Mouse (Mus musculus) liver, postnatal 0 days (tissue): ENCODE results near the gene Sertad2. TPM values are rescaled to one million over a fixed set of nuclear protein-coding genes. Genes with fewer than 3 reads are reported as not detected.

ENCODE experiments used
- ATAC-seq: fragments of 200-750 bp; cut with Nextera tagmentation; 2 replicates; pipeline ENCODE4 v1.8.0; 2017; ENCODE audit warnings: mild to moderate bottlenecking, moderate library complexity
- DNase-seq: peaks from one replicate; pipeline ENCODE4 v3.0.0-alpha.2; 2016
- H3K27ac ChIP-seq: fragments of 300-500 bp; sonication (generic); 2 replicates; pipeline ENCODE4 v1.5.1; 2014; ENCODE audit warnings: antibody characterized with exemption, moderate library complexity, mild to moderate bottlenecking, low read depth
- H3K27me3 ChIP-seq: fragments of 300-500 bp; sonication (generic); 2 replicates; pipeline ENCODE4 v1.6.1; 2014; ENCODE audit warnings: low read length, control low read depth, mixed read lengths; ENCODE audit not compliant: insufficient read depth
- H3K36me3 ChIP-seq: fragments of 300-500 bp; sonication (generic); replicated peaks from 2 replicates; pipeline ENCODE4 v1.6.1; 2014; ENCODE audit warnings: mild to moderate bottlenecking, control low read depth, low read length, moderate library complexity, mixed read lengths; ENCODE audit not compliant: insufficient read depth
- H3K4me1 ChIP-seq: fragments of 300-500 bp; sonication (generic); 2 replicates; pipeline ENCODE4 v1.6.1; 2014; ENCODE audit warnings: antibody characterized with exemption, mild to moderate bottlenecking, control low read depth; ENCODE audit not compliant: insufficient read depth
- H3K4me2 ChIP-seq: fragments of 300-500 bp; sonication (generic); 2 replicates; pipeline ENCODE4 v1.6.1; 2014; ENCODE audit warnings: low read depth, mild to moderate bottlenecking, low read length, moderate library complexity, mixed read lengths
- H3K4me3 ChIP-seq: fragments of 300-500 bp; sonication (generic); 2 replicates; pipeline ENCODE4 v1.5.1; 2014; ENCODE audit warnings: low read depth, low read length
- H3K9ac ChIP-seq: fragments of 300-500 bp; sonication (generic); replicated peaks from 2 replicates; pipeline ENCODE4 v1.6.1; 2014; ENCODE audit warnings: mild to moderate bottlenecking, moderate library complexity
- H3K9me3 ChIP-seq: fragments of 300-500 bp; sonication (generic); 2 replicates; pipeline ENCODE4 v1.6.1; 2016; ENCODE audit warnings: mild to moderate bottlenecking, control low read depth, low read length, mixed read lengths
- CTCF ChIP-seq: sonication (generic); IDR thresholded peaks from 2 replicates; pipeline ENCODE4 v1.5.1; 2016; ENCODE audit warnings: antibody characterized with exemption, low read depth
- EP300 ChIP-seq: IDR thresholded peaks from 2 replicates; pipeline ENCODE4 v1.6.1; 2016; ENCODE audit warnings: antibody characterized with exemption, low read depth, mild to moderate bottlenecking
- WGBS: fragments of 180-500 bp; shearing (Covaris S2); extraction: QIAGEN DNeasy Blood & Tissue Kit; methylation state at CpG from one replicate; pipeline ENCODE4 v1.1.7; 2014; ENCODE audit not compliant: insufficient replicate concordance; 5-methylcytosine and 5-hydroxymethylcytosine counted together
- polyA plus RNA-seq: library from polyadenylated mRNA; unstranded; fragments of >200 nt; fragmentation: Nextera tagmentation; extraction: Ambion mirVana; gene quantifications from 2 replicates; pipeline ENCODE4 v1.2.1, GENCODE M21; 2015

The Sertad2 gene
- polyA plus RNA-seq, 1 experiment from 2014 or later = 24.0 TPM

DNA sequence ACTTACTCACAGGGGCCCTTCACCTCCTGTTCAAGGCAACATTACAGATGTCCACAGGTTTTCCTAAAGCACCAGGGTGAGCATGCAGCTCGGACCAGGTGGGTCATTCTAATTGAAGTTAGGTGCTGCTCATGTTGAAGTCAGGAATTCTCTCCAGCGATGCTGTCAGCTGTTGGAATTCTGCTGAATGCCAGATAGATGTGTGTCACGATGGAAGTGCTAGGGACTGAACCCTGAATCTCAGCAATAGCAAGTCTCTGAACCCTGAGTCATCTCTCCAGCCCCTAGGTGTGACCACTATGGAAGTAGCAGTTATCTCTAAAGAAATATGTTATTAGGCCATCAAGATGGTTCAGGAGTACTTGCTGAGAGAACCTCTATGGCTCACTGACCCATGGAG, 102.5 kb downstream of the Sertad2 start:
- 81% methylated on average over 3 of the region's 3 CpGs for WGBS
- DNase-seq (no peak), ATAC-seq (no peak)
- H3K9me3 ChIP-seq = no peaks in the 10 kb centered on the region
- no peak overlapping the region for H3K4me3 ChIP-seq
- TF ChIP-seq CTCF (no peak), EP300 (no peak)
- no peaks in the 10 kb centered on the region for H3K27me3 ChIP-seq
- no peak overlapping the region for H3K27ac ChIP-seq
- peaks cover 21% of the 10 kb centered on the region for H3K36me3 ChIP-seq
- H3K4me2 ChIP-seq = no peak overlapping the region
- peaks cover 13% of the 10 kb centered on the region for H3K4me1 ChIP-seq
- no peak overlapping the region for H3K9ac ChIP-seq

DNA sequence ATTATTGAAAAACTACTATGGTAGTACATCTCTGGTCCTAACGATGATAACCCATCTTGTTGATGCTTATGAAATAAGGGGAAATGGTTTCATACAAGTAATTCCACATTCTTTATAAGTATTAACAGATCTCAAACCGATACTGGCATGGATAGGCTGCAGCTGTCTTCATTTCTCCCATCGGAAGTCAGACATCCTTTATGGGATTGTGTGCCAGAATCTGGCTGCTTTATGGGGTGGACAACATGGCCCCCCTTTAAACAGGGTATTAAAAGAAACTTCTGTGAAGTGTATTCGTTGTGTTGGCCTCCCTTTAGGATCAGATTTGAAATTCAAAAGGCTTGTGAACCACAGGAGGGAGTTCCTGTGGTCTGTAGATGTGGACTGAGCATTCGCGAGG, 103.1 kb downstream of the Sertad2 start:
- 78% methylated on average over 6 of the region's 6 CpGs for WGBS
- Histone ChIP-seq H3K27me3 (no peaks in the 10 kb centered on the region), H3K9ac (no peak overlapping the region), H3K27ac (no peak overlapping the region), H3K4me3 (no peak overlapping the region), H3K36me3 (peaks cover 26% of the 10 kb centered on the region), H3K9me3 (no peaks in the 10 kb centered on the region), H3K4me1 (peaks cover 12% of the 10 kb centered on the region), H3K4me2 (no peak overlapping the region)
- TF ChIP-seq CTCF = no peak
- no peak for TF ChIP-seq EP300
- no peak for DNase-seq
- ATAC-seq = no peak

DNA sequence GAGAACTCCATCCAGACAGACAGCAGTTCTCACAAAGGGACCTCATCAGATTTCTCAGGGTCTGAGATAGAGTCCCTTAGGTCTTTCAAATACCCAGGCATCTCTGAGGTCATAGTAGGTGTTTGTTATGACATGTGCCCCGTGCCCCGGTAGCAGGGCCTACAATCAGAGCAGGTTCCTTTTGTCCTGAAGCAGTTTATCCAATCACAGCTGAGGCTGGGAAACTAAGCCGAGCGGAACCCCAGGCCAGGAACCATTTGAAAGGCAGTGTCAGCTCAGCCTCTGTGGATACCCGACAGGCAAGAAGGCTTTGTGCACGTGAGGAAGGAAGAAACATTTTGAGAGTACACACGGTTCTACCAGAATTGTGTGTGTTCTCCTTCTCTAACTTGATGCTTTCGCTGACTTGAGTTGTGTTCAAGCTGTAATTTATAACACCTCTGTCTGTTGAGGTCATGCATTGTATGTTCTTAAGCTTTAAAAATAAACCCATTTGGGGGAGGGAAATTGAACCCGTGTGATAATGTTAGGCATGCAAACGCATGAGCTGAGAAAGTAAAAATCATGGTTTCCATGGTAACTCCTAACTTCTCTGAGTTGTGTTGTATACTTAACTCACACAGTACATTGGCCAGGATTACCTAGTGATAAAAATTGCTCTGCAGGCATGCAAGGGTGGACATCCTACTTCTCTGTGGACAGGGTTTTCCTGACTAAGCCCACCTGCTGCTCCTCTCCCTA, 104.1 kb downstream of the Sertad2 start:
- ATAC-seq (no peak), DNase-seq (no peak)
- H3K27me3 ChIP-seq = no peaks in the 10 kb centered on the region
- no peak overlapping the region for H3K4me3 ChIP-seq
- WGBS = 76% methylated on average over 10 of the region's 10 CpGs
- H3K36me3 ChIP-seq = peaks cover 26% of the 10 kb centered on the region
- no peak for TF ChIP-seq EP300
- no peak for TF ChIP-seq CTCF
- no peaks in the 10 kb centered on the region for H3K9me3 ChIP-seq
- H3K4me2 ChIP-seq = no peak overlapping the region
- H3K27ac ChIP-seq = no peak overlapping the region; the same call in 1 of the 2 replicates
- no peak overlapping the region for H3K9ac ChIP-seq
- peaks cover 10% of the 10 kb centered on the region for H3K4me1 ChIP-seq

DNA sequence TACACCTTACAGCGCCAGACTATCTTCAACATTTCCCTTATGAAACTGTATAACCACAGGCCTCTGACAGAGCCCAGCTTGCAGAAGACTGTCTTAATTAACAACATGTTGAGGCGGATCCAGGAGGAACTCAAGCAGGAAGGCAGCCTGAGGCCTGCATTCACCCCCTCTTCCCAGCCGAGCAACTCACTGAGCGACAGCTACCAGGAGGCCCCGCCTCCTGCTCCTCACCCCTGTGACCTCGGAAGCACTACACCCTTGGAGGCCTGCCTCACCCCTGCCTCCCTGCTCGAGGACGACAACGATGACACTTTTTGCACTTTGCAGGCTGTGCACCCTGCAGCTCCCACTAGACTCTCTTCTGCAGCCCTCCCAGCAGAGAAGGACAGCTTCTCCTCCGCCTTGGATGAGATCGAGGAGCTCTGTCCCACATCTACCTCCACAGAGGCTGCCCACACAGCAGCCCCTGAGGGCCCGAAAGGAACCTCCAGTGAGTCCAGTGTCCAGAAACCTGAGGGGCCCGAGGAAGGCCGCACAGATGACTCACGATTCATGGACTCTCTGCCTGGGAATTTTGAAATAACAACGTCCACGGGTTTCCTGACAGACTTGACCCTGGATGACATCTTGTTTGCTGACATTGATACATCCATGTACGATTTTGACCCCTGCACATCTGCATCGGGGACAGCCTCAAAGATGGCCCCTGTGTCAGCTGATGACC, 105.0 kb downstream of the Sertad2 start:
- Histone ChIP-seq H3K9me3 (no peaks in the 10 kb centered on the region), H3K27me3 (no peaks in the 10 kb centered on the region), H3K4me2 (no peak overlapping the region), H3K27ac (no peak overlapping the region; the same call in 1 of the 2 replicates), H3K9ac (no peak overlapping the region), H3K4me3 (no peak overlapping the region), H3K4me1 (peaks cover 10% of the 10 kb centered on the region), H3K36me3 (peaks cover 26% of the 10 kb centered on the region)
- ATAC-seq (peak; percentile 38; the same call in 1 of the 2 replicates), DNase-seq (no peak)
- 67% methylated on average over 19 of the region's 19 CpGs for WGBS
- TF ChIP-seq EP300 (no peak), CTCF (no peak)

DNA sequence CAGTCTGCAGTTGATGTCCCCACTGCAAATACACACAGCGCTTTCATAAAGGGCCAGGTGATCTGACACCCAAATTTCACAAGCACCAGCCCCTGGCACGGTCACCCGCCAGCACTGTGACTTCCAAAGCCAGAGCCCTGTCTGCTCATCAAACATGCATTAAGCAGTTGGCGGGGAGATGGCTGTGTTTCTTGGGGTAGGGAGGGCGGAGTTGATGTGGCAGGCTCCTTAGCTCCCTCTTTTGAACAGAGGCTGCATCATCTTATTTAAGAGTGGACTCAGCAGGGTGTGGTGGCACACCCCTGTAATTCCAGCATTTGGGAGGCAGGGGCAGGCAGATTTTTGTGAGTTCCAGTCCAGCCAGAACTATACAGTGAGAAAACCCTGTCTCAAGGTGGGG, 106.4 kb downstream of the Sertad2 start:
- peaks cover 10% of the 10 kb centered on the region for H3K4me1 ChIP-seq
- H3K27me3 ChIP-seq = no peaks in the 10 kb centered on the region
- DNase-seq (no peak), ATAC-seq (peak; percentile 57)
- 88% methylated on average over 5 of the region's 5 CpGs for WGBS
- no peak for TF ChIP-seq CTCF
- no peak for TF ChIP-seq EP300
- no peak overlapping the region for H3K4me2 ChIP-seq
- H3K27ac ChIP-seq = no peak overlapping the region
- H3K9me3 ChIP-seq = no peaks in the 10 kb centered on the region
- peaks cover 31% of the 10 kb centered on the region for H3K36me3 ChIP-seq
- H3K9ac ChIP-seq = no peak overlapping the region
- no peak overlapping the region for H3K4me3 ChIP-seq

DNA sequence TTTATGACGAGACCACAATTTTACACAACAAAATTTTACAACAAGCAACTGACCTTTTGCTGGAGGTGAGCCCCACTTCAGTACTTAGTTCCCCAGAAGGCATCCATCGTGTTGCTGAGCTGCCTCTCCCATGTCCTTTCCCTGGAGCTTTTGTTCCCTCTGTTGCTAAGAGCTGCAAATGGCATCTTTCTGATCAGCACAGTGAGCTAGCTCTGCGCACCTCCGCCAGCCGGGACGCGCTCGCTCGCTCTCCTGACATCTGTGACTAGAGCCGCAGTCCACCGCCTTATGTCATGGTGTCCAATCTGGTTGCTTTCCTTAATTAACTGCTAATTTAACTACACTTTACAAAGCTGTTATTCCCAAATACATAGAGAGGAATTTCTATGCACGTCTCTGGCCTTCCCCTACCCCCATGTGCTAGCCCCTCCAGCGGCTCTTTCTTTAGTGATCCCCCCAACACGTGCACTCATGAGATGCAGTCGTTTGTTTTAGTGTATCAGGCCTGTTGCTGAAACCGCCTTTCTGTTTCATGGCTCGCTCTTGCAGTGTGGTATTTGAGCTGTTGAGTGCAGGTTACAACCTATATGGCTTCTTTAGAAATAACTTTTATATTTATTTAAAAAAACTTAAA, 107.1 kb downstream of the Sertad2 start:
- 94% methylated on average over 17 of the region's 17 CpGs for WGBS
- Histone ChIP-seq H3K9me3 (no peaks in the 10 kb centered on the region), H3K27me3 (no peaks in the 10 kb centered on the region), H3K9ac (no peak overlapping the region), H3K36me3 (peaks cover 31% of the 10 kb centered on the region), H3K4me2 (no peak overlapping the region), H3K4me1 (peaks cover 10% of the 10 kb centered on the region), H3K27ac (no peak overlapping the region), H3K4me3 (no peak overlapping the region)
- ATAC-seq (no peak), DNase-seq (no peak)
- TF ChIP-seq EP300 = no peak
- no peak for TF ChIP-seq CTCF
